Mouse (Mus musculus): ENCODE results near the gene Mtmr2. TPM values are rescaled to one million over a fixed set of nuclear protein-coding genes. Genes with fewer than 3 reads are reported as not detected.
A peak's percentile ranks its signal among the peaks of the same experiment; 100 is the strongest.

The Mtmr2 gene
- polyA plus RNA-seq, 1 experiment = 24.8 TPM

GRCm38 (mm10) chr9:13848481-13849480, 100.6 kb downstream of the Mtmr2 start:
- TF ChIP-seq POLR2A (IDR thresholded peaks at IDR 0.05; ENCODE audit: borderline replicate concordance, extremely low read depth, insufficient read depth, insufficient read length, poor library complexity, severe bottlenecking) (no peak), CTCF (IDR thresholded peaks at IDR 0.05; ENCODE audit: borderline replicate concordance, extremely low read depth, insufficient read depth, insufficient read length) (peak; percentile 67; the same call in 1 of the 2 replicates)
- peak; percentile 78 for DNase-seq (ENCODE audit: low read depth)

- DNase-seq (ENCODE audit: low read depth) = no peak
- no peak for TF ChIP-seq POLR2A (IDR thresholded peaks at IDR 0.05; ENCODE audit: borderline replicate concordance, extremely low read depth, insufficient read depth, insufficient read length, poor library complexity, severe bottlenecking)
- no peak for TF ChIP-seq CTCF (IDR thresholded peaks at IDR 0.05; ENCODE audit: borderline replicate concordance, extremely low read depth, insufficient read depth, insufficient read length)
These were observed 105.7 kb downstream of the Mtmr2 start for GRCm38 (mm10) chr9:13853876-13854275.

Other genes starting within 250 kb of the Mtmr2 start
- gene Cep57, start 78.7 kb downstream of the Mtmr2 start, polyA plus RNA-seq (2012; rRNA removed) = 34.7 and 40.4 TPM in 2 replicates
- gene Fam76b, start 79.3 kb downstream of the Mtmr2 start, polyA plus RNA-seq (2012; rRNA removed) = 35.9 and 44.6 TPM in 2 replicates